Mouse (Mus musculus) CD8-positive naive resting alpha-beta T cell, adult 2 months (primary cell): ENCODE data around the gene Cacna1c.
A peak's percentile ranks its signal among the peaks of the same experiment; 100 is the strongest.

Experiments used
- DNase-seq, 2 experiments: peaks; one replicate each; pipeline ENCODE4 v3.0.0; 2022; ENCODE audit warnings: low read depth in 2 of 2, low spot score in 2 of 2

Gene Cacna1c

DNA sequence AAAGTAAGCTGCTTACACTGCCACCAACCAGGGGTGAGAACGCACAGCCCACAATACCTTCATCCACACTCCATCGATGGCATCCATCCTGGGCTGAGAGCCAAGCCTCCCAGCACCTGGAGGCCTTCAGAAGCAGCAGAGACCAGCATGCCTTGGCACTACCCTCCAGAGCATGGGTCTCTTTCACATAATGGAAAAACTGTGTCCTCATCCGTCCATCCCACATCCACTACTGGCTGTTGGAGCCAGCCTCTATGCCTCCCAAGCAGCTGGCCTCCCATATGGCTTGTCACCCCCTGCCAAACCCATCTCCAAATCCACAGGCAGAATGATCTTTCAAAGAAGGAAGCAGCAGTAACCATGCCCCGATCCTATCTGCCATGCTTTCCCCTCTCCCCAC is 229.3 kb downstream of the Cacna1c start:
- no peak for DNase-seq

DNA sequence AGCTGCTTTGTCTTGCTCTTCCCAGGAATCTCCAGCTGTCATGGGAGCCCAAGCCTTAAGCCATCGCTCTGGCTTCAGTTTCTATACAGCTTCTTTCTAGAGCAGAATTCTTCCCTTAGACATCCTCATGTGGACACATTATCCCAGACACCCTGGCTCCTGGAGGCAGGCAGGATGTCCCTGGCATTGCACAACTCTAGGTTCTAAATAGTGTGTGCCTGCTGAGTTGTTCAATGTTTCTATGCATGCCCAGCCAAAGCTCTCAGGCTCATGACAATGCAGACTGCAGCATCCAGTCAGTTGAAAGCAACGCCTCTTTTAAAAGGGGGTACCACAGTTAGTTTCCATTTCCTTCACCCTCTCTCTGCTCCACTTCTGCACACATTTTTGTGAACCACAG is 230.6 kb downstream of the Cacna1c start:
- DNase-seq: no peak

- no peak for DNase-seq
Measured at GRCm38 (mm10) chr6:118963806-118964205, 232.4 kb downstream of the Cacna1c start.

- DNase-seq: no peak
Measured at GRCm38 (mm10) chr6:118963283-118963682, 232.9 kb downstream of the Cacna1c start.

GRCm38 (mm10) chr6:118958529-118958928 is 237.7 kb downstream of the Cacna1c start:
- DNase-seq: no peak

DNA sequence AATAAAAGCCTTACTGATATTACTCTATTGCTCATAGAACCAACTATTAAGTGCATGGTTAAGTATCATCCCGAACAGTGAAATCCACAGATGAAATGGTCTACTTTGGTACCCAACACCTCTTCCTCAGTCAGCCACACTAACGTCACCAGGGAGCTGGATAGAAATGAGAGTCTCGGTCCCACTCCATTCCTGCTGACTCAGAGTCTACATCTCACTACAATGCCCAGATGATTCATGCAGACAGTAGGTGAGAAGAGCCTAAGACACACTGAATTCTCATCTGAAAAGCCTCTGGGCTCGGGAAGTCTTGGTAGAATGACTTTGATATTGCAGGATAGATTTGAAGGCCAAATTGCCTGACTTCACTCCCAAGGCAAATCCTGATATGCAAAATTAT is 240.0 kb downstream of the Cacna1c start:
- DNase-seq: no peak

DNA sequence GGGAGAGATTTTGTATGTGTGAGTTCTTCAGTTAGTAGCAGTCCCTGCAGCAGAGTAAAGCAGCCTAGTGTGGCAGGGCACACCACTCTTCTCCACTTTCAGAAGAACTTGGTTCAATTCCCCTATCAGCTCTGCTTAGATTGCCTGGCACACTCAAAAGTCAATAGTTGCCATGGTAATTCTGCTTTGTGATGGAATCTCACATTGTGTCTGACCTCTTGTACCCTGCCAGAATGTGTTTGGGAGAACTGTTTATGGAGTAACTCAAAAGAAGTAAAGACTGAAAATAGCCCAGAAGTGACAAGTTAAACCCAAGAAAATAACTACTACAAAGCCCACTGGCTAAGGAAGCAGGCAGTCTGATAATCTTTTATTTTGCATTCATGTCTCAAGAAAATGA is 240.4 kb downstream of the Cacna1c start:
- no peak for DNase-seq

- DNase-seq: no peak
Measured at GRCm38 (mm10) chr6:118954988-118955554, 241.1 kb downstream of the Cacna1c start.

GRCm38 (mm10) chr6:118952377-118952776 is 243.8 kb downstream of the Cacna1c start:
- no peak for DNase-seq

DNA sequence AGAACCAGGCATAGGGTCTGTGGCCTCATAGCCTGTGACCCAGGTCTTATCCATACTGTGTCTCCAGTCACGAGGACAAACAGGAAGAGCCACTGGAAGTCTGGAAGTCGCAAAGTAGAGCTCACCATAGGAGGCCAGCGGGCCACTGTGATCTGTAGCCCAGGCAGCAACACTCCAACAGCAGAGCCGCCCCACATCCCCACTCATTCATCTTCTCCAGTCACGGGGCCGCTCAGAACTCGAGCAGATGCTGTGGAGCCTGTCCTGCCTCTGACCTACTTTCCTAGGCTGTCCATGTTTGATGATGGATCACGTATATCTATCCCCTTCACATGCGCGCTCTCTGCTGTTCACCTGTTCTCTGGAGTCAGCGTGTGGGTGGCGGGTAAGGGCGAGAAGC is 246.0 kb downstream of the Cacna1c start:
- DNase-seq: no peak

- DNase-seq: no peak
Measured at GRCm38 (mm10) chr6:118947286-118947685, 248.9 kb downstream of the Cacna1c start.

- no peak for DNase-seq
Measured at GRCm38 (mm10) chr6:118946660-118947059, 249.6 kb downstream of the Cacna1c start.

- DNase-seq: no peak
Measured at GRCm38 (mm10) chr6:118944093-118944492, 252.1 kb downstream of the Cacna1c start.

DNA sequence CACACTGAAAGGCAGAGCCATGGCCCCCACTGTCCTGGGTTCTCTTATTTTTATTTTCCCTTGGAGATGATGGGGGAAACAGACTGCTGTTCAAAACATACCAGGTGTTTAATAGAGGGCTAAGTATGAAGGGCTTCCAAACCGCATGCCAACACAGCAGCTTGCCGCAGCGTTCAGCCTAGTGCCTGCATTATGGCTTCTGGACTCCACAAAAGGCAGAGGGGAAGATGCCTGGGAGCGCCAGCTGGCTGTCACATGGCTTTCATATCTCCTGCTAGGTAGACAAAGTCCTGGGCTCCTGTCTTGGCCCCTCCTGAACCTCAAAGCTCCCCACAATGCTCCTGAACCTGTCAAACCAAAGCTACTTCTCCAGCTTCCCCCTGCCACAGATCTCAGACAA is 254.4 kb downstream of the Cacna1c start:
- no peak for DNase-seq

GRCm38 (mm10) chr6:118941036-118941435 is 255.2 kb downstream of the Cacna1c start:
- DNase-seq: no peak

DNA sequence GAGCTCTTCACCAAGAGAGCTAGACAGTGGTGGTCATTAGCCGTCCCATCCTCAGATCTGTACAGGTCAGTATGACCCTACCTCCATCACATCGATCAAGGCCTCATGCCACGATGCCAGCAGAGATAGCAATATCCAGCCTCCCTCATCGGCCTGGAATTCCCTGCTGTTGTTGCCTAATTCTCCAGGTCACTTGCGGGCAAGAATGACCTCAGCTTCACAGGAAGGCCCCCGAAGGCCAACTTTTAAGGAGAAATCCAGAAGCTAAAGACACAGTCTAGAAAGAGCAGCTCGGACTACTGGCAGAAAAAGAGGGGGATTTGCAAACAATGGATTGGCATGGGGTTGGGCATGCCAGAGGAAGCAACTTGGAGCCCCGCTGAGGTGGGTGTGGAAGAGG is 256.6 kb downstream of the Cacna1c start:
- DNase-seq: no peak

DNA sequence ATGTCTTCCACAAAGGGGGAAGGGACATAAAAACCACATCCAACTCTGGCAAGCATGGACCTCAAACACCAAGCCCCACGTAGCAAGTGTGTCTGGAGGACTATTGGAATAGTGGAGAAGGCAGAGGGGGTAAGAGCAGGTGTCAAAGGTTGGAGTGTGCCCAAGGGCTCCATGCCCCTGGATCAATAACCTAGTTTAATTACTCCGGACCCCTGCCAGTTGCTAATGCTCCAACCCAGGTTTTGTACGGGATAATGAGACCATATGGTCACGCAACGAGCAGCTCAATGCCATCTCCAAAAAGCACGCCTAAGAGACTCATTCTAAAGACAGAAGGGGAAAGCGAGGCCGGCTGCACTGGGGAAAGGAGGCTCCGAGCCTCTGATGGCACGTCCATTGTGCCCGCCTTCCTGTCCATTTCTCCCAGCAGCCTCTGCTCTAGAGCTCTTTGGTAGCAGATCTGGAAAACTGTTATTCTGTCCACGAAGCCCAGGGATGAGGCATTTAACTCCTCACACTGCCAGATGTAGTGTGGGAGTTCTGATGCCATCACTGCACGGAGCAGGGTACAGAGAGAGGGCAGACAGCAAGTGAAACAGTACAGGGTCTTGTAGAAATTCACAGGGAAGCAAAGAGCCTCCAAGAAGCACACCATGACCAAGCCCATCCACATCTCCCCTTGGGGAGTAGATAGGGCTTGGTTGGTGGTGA is 257.7 kb downstream of the Cacna1c start:
- peak in 1 of 2 experiments; percentile 0 for DNase-seq

- DNase-seq: no peak
Measured at GRCm38 (mm10) chr6:118937536-118937935, 258.7 kb downstream of the Cacna1c start.

- DNase-seq: no peak
Measured at GRCm38 (mm10) chr6:118935520-118936415, 260.4 kb downstream of the Cacna1c start.

DNA sequence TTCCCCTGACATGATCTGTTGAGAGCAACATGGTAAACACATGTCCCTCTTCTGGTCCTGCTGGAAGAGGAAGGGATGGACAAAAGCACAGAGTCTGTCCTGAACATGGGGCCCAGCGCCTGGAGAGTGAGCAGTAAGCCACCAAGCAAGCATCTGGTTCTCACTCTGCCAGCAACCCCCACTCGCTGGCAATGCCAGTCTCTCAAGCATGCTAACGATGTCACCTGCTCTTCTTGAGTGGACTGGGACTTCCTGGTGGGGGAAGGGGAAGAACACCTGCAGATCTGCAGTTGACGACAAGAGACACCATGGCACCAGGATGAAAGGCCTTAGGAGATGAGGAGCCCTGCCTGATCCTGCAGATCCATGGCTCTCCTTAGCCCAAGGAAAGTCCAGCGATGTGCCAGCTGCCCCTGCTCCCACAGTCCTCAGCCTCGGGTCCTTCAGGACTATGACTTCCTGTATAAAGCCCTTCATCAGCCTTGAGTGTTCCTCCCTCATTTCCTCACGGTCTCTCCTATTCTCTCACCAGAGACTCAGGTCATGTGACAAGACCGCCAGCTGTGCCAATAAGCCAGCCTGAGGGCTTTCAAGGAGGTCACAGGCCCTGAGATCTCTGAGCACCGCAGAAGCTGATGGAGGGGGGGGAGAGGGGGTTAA is 261.8 kb downstream of the Cacna1c start:
- no peak for DNase-seq

DNA sequence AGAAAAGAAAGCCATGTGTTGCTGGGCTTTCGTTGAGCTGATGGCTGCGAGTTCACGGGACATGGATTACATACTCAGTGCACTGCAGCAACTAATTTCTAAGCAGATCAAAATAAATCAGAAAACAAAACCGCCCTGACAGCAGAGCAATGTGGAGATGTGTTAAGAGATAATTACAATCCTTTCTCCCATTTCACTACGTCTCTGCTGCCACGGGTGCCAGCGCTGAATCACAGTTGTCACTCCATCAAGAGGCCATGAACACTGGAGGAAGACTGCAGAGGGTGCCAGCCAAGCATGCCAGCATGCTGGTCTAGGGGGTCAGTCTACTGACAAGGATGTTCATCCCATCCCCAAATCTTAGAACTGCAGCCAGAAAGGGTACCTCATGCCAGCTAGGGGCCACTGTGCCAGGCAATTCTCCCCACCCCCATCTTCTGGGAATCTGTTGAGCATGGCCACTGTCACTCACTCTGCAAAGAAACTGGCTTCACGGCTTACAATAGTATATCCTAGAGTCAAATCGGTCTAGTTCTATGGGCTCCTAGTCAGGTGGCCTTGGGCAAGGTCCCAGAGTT is 263.1 kb downstream of the Cacna1c start:
- no peak for DNase-seq
